Mouse (Mus musculus): ENCODE results near the gene March8. TPM values are rescaled to one million over a fixed set of nuclear protein-coding genes. Genes with fewer than 3 reads are reported as not detected.

March8 gene
- total and polyA plus RNA-seq, 3 experiments = 22.7 to 24.9 TPM; not detected in 1

GRCm38 (mm10) chr6:116339088-116339487 is 1.3 kb downstream of the March8 start:
- H3K9me3 ChIP-seq (replicated peaks; ENCODE audit: insufficient read depth, low read length) = no peaks in the 10 kb centered on the region
- peaks cover 4 to 14% of the 10 kb centered on the region in 2 experiments for H3K4me1 ChIP-seq (ENCODE audit: control insufficient read depth in 1 of 2, insufficient read depth in 2 of 2, low read length in 2 of 2)
- peaks cover 0 to 24% of the 10 kb centered on the region in 2 experiments; a peak in 2 of 4 replicates for H3K36me3 ChIP-seq (ENCODE audit: control insufficient read depth in 1 of 2, insufficient read depth in 2 of 2, low read length in 2 of 2)
- H3K79me2 ChIP-seq (ENCODE audit: control insufficient read depth, insufficient read depth, low read length, poor library complexity) = peaks cover 14% of the 10 kb centered on the region
- no peak for TF ChIP-seq RAD21 (IDR thresholded peaks at IDR 0.05; ENCODE audit: low read depth, low read length)
- TF ChIP-seq SIN3A (IDR thresholded peaks at IDR 0.05; ENCODE audit: low read length) = no peak; the same call in 1 of the 2 replicates
- no peak for TF ChIP-seq TAL1 (IDR thresholded peaks at IDR 0.05; ENCODE audit: low read length)
- no peak for TF ChIP-seq MYB (IDR thresholded peaks at IDR 0.05; ENCODE audit: low read depth, low read length)
- TF ChIP-seq POLR2AphosphoS2 (IDR thresholded peaks at IDR 0.05; ENCODE audit: low read length) = no peak
- peak; percentile 66 for TF ChIP-seq MXI1 (IDR thresholded peaks at IDR 0.05; ENCODE audit: low read depth, low read length)
- TF ChIP-seq POLR2A (IDR thresholded peaks at IDR 0.05; ENCODE audit: control insufficient read depth in 1 of 2, insufficient read depth in 1 of 2, low read depth in 1 of 2, low read length in 2 of 2, poor library complexity in 1 of 2) = no peak
- no peak for TF ChIP-seq E2F4 (IDR thresholded peaks at IDR 0.05; ENCODE audit: borderline replicate concordance, low read depth, low read length)
- TF ChIP-seq MYC (IDR thresholded peaks at IDR 0.05; ENCODE audit: low read depth, low read length) = peak; percentile 59; the same call in 1 of the 2 replicates
- TF ChIP-seq TBP (IDR thresholded peaks at IDR 0.05; ENCODE audit: low read depth, low read length) = no peak
- TF ChIP-seq BHLHE40 (IDR thresholded peaks at IDR 0.05; ENCODE audit: borderline replicate concordance, low read depth, low read length) = 0 out of 2 replicates have a peak, but pooled peaks have one; percentile 39
- no peak for TF ChIP-seq CHD1 (IDR thresholded peaks at IDR 0.05; ENCODE audit: low read depth, low read length)
- TF ChIP-seq HCFC1 (IDR thresholded peaks at IDR 0.05; ENCODE audit: low read depth, low read length) = no peak
- TF ChIP-seq MAFK (IDR thresholded peaks at IDR 0.05; ENCODE audit: borderline replicate concordance, low read depth, low read length) = no peak
- peak; percentile 26; the same call in 1 of the 2 replicates for TF ChIP-seq USF1 (IDR thresholded peaks at IDR 0.05; ENCODE audit: low read depth, low read length)
- no peak for TF ChIP-seq NELFE (IDR thresholded peaks at IDR 0.05; ENCODE audit: low read depth, low read length)
- no peak for TF ChIP-seq GABPA (IDR thresholded peaks at IDR 0.05; ENCODE audit: low read depth, low read length)
- no peak for TF ChIP-seq CHD2 (IDR thresholded peaks at IDR 0.05; ENCODE audit: low read length)
- TF ChIP-seq MEF2A (IDR thresholded peaks at IDR 0.05; ENCODE audit: extremely low read depth, insufficient replicate concordance, low read depth, low read length, poor library complexity, severe bottlenecking) = no peak
- TF ChIP-seq ELF1 (IDR thresholded peaks at IDR 0.05; ENCODE audit: low read depth, low read length) = no peak
- no peak for TF ChIP-seq RCOR1 (IDR thresholded peaks at IDR 0.05; ENCODE audit: low read depth, low read length)
- no peak for TF ChIP-seq ZMIZ1 (IDR thresholded peaks at IDR 0.05; ENCODE audit: low read depth, low read length)
- TF ChIP-seq ZC3H11A (IDR thresholded peaks at IDR 0.05; ENCODE audit: low read depth, low read length) = no peak
- 0 out of 2 replicates have a peak, but pooled peaks have one; percentile 25 for TF ChIP-seq GATA1 (IDR thresholded peaks at IDR 0.05; ENCODE audit: low read depth, low read length)
- no peak for TF ChIP-seq ETS1 (IDR thresholded peaks at IDR 0.05; ENCODE audit: low read depth, low read length)
- TF ChIP-seq SMC3 (IDR thresholded peaks at IDR 0.05; ENCODE audit: low read depth, low read length) = no peak
- TF ChIP-seq POLR2AphosphoS5 (IDR thresholded peaks at IDR 0.05; ENCODE audit: borderline replicate concordance, low read depth, low read length) = no peak
- no peak for TF ChIP-seq MAX (IDR thresholded peaks at IDR 0.05; ENCODE audit: low read length)
- TF ChIP-seq NRF1 (IDR thresholded peaks at IDR 0.05; ENCODE audit: insufficient read depth, low read depth, low read length, poor library complexity, severe bottlenecking) = no peak
- H3K27ac ChIP-seq (ENCODE audit: control insufficient read depth, low read depth, low read length) = peak overlapping the region; percentile 64
- H3K9ac ChIP-seq (ENCODE audit: control insufficient read depth, low read depth, low read length, poor library complexity, severe bottlenecking) = peak overlapping the region; percentile 35
- peak; percentile 36 for DNase-seq (ENCODE audit: low read depth, low spot score)
- peak overlapping the region; percentile 29 to 74 for H3K4me3 ChIP-seq (ENCODE audit: control insufficient read depth in 1 of 2, insufficient read depth in 1 of 2, low read depth in 2 of 2, low read length in 2 of 2)
- H3K27me3 ChIP-seq (ENCODE audit: control insufficient read depth in 1 of 2, insufficient read depth in 2 of 2, low read length in 2 of 2) = no peaks in the 10 kb centered on the region

All from MEL (cell line).